Mouse (Mus musculus) spleen, postnatal 10 days (tissue): ENCODE measurements around the gene Myzap.

Source experiments
- DNase-seq, 2 experiments: peaks; one replicate each; pipeline ENCODE4 v3.0.0; 2021 to 2022; ENCODE audit warnings: low spot score in 2 of 2

Gene Myzap

GRCm38 (mm10) chr9:71544831-71545230 is 47.3 kb downstream of the Myzap start:
- DNase-seq = no peak

GRCm38 (mm10) chr9:71543443-71544222 is 48.5 kb downstream of the Myzap start:
- DNase-seq = peak; percentile 50 to 86

- DNase-seq = no peak
These were observed 49.9 kb downstream of the Myzap start for GRCm38 (mm10) chr9:71542292-71542691.

- no peak for DNase-seq
These were observed 51.4 kb downstream of the Myzap start for GRCm38 (mm10) chr9:71540739-71541138.

- no peak for DNase-seq
These were observed 56.4 kb downstream of the Myzap start for GRCm38 (mm10) chr9:71535730-71536129.

GRCm38 (mm10) chr9:71535036-71535435 is 57.1 kb downstream of the Myzap start:
- no peak for DNase-seq

GRCm38 (mm10) chr9:71529960-71530359 is 62.2 kb downstream of the Myzap start:
- DNase-seq = peak in 1 of 2 experiments; percentile 17

- DNase-seq = no peak
These were observed 64.7 kb downstream of the Myzap start for GRCm38 (mm10) chr9:71527438-71527837.

- no peak for DNase-seq
These were observed 68.3 kb downstream of the Myzap start for GRCm38 (mm10) chr9:71523901-71524300.

GRCm38 (mm10) chr9:71519836-71520235 is 72.3 kb downstream of the Myzap start:
- DNase-seq = no peak

- DNase-seq = no peak
These were observed 74.7 kb downstream of the Myzap start for GRCm38 (mm10) chr9:71517487-71517886.

GRCm38 (mm10) chr9:71515862-71516261 is 76.3 kb downstream of the Myzap start:
- DNase-seq = no peak

GRCm38 (mm10) chr9:71513566-71513965 is 78.6 kb downstream of the Myzap start:
- no peak for DNase-seq

GRCm38 (mm10) chr9:71512899-71513298 is 79.3 kb downstream of the Myzap start:
- no peak for DNase-seq

GRCm38 (mm10) chr9:71498391-71499182 is 93.6 kb downstream of the Myzap start:
- no peak for DNase-seq

- no peak for DNase-seq
These were observed 95.5 kb downstream of the Myzap start for GRCm38 (mm10) chr9:71496637-71497036.

- DNase-seq = no peak
These were observed 98.4 kb downstream of the Myzap start for GRCm38 (mm10) chr9:71493771-71494170.

GRCm38 (mm10) chr9:71492296-71493025 is 99.7 kb downstream of the Myzap start:
- DNase-seq = no peak

- DNase-seq = no peak
These were observed 102.1 kb downstream of the Myzap start for GRCm38 (mm10) chr9:71490076-71490475.

GRCm38 (mm10) chr9:71486127-71486526 is 106.0 kb downstream of the Myzap start:
- no peak for DNase-seq

GRCm38 (mm10) chr9:71485475-71486094 is 106.6 kb downstream of the Myzap start, which contains the start of gene Polr2m:
Gene Polr2m, minus strand, starts transcription at chr9:71485935.
- DNase-seq = peak; percentile 81 to 93
